Mouse (Mus musculus): Measurements from ENCODE around the gene P2rx6.
A peak's percentile ranks its signal among the peaks of the same experiment; 100 is the strongest.
"Not testable (repeated sequence)": the region's sequence is repeated elsewhere in the genome, so short reads cannot be mapped to it uniquely, and the experiment has no call there.

- not testable (repeated sequence) for TF ChIP-seq EP300 (IDR thresholded peaks at IDR 0.05; ENCODE audit: insufficient read depth, low read depth, low read length)
- peak; percentile 2 for TF ChIP-seq CTCF (IDR thresholded peaks at IDR 0.05; ENCODE audit: low read depth, low read length)
Measured at GRCm38 (mm10) chr16:17614740-17615139, 53.1 kb downstream of the P2rx6 start.

All from ES-Bruce4 (cell line).